Mouse (Mus musculus): Measurements from ENCODE around the gene Zfp563. TPM values are rescaled to one million over a fixed set of nuclear protein-coding genes. Genes with fewer than 3 reads are reported as not detected.

Gene Zfp563
- 0.48 and 0.69 TPM in 2 replicates for polyA plus RNA-seq (2012; rRNA removed)

- no peak for TF ChIP-seq CTCF (IDR thresholded peaks at IDR 0.05; ENCODE audit: extremely low read depth, insufficient read depth, insufficient read length, insufficient replicate concordance)
- TF ChIP-seq POLR2A (IDR thresholded peaks at IDR 0.05; ENCODE audit: low read depth, low read length) = no peak
- H3K4me1 ChIP-seq (ENCODE audit: control insufficient read depth, insufficient read depth, insufficient read length) = 0 out of 2 replicates have a peak, but pooled peaks cover 2% of the 10 kb centered on the region
- peak within 1 kb of the TSS; percentile 72 for H3K4me3 ChIP-seq (ENCODE audit: extremely low read depth, insufficient read depth, insufficient read length)
- H3K27ac ChIP-seq (ENCODE audit: insufficient read depth, low read length) = peak within 1 kb of the TSS; percentile 76
- whole genome bisulfite sequencing = 6% methylated on average over 34 of the region's 34 CpGs
- peak; percentile 77 to 84 for DNase-seq (ENCODE audit: low read depth in 1 of 2, low spot score in 2 of 2)
- H3K27me3 ChIP-seq (ENCODE audit: control insufficient read depth, insufficient read depth, low read length) = no peaks in the 10 kb centered on the region
- H3K36me3 ChIP-seq (ENCODE audit: control insufficient read depth, insufficient read depth, low read length) = no peaks in the 10 kb centered on the region
These were observed at the start of gene Zfp563 for GRCm38 (mm10) chr17:33089220-33089949. Gene Zfp563, plus strand, starts transcription at chr17:33089310.

GRCm38 (mm10) chr17:33058791-33059190 lies 30.3 kb upstream of the Zfp563 start:
- Histone ChIP-seq H3K4me1 (ENCODE audit: control insufficient read depth, insufficient read depth, insufficient read length) (no peaks in the 10 kb centered on the region), H3K36me3 (ENCODE audit: control insufficient read depth, insufficient read depth, low read length) (no peaks in the 10 kb centered on the region), H3K27ac (ENCODE audit: insufficient read depth, low read length) (no peak overlapping the region), H3K4me3 (ENCODE audit: extremely low read depth, insufficient read depth, insufficient read length) (no peak overlapping the region), H3K27me3 (ENCODE audit: control insufficient read depth, insufficient read depth, low read length) (no peaks in the 10 kb centered on the region)
- no peak for DNase-seq (ENCODE audit: low read depth in 1 of 2, low spot score in 2 of 2)
- TF ChIP-seq CTCF (IDR thresholded peaks at IDR 0.05; ENCODE audit: extremely low read depth, insufficient read depth, insufficient read length, insufficient replicate concordance) (no peak), POLR2A (IDR thresholded peaks at IDR 0.05; ENCODE audit: low read depth, low read length) (no peak)
- WGBS = 9% methylated on average over 1 of the region's 1 CpGs

GRCm38 (mm10) chr17:33063001-33063400 lies 26.1 kb upstream of the Zfp563 start:
- DNase-seq (ENCODE audit: low read depth in 1 of 2, low spot score in 2 of 2) = no peak
- TF ChIP-seq CTCF (IDR thresholded peaks at IDR 0.05; ENCODE audit: extremely low read depth, insufficient read depth, insufficient read length, insufficient replicate concordance) (no peak), POLR2A (IDR thresholded peaks at IDR 0.05; ENCODE audit: low read depth, low read length) (no peak)
- no peak overlapping the region for H3K4me3 ChIP-seq (ENCODE audit: extremely low read depth, insufficient read depth, insufficient read length)
- no peaks in the 10 kb centered on the region for H3K4me1 ChIP-seq (ENCODE audit: control insufficient read depth, insufficient read depth, insufficient read length)
- no peak overlapping the region for H3K27ac ChIP-seq (ENCODE audit: insufficient read depth, low read length)
- no peaks in the 10 kb centered on the region for H3K36me3 ChIP-seq (ENCODE audit: control insufficient read depth, insufficient read depth, low read length)
- no peaks in the 10 kb centered on the region for H3K27me3 ChIP-seq (ENCODE audit: control insufficient read depth, insufficient read depth, low read length)
- WGBS = 0% methylated on average over 1 of the region's 1 CpGs

GRCm38 (mm10) chr17:33067958-33068357 lies 21.2 kb upstream of the Zfp563 start, which contains the start of gene 4921501E09Rik:
Gene 4921501E09Rik, minus strand, starts transcription at chr17:33068058.
- no peak for DNase-seq (ENCODE audit: low read depth in 1 of 2, low spot score in 2 of 2)
- Histone ChIP-seq H3K4me3 (ENCODE audit: extremely low read depth, insufficient read depth, insufficient read length) (no peak within 1 kb of the TSS), H3K36me3 (ENCODE audit: control insufficient read depth, insufficient read depth, low read length) (no peaks in the 10 kb centered on the region), H3K4me1 (ENCODE audit: control insufficient read depth, insufficient read depth, insufficient read length) (no peaks in the 10 kb centered on the region), H3K27ac (ENCODE audit: insufficient read depth, low read length) (no peak within 1 kb of the TSS), H3K27me3 (ENCODE audit: control insufficient read depth, insufficient read depth, low read length) (no peaks in the 10 kb centered on the region)
- 61% methylated on average over 1 of the region's 1 CpGs for WGBS
- TF ChIP-seq CTCF (IDR thresholded peaks at IDR 0.05; ENCODE audit: extremely low read depth, insufficient read depth, insufficient read length, insufficient replicate concordance) (no peak), POLR2A (IDR thresholded peaks at IDR 0.05; ENCODE audit: low read depth, low read length) (no peak)

- TF ChIP-seq POLR2A (IDR thresholded peaks at IDR 0.05; ENCODE audit: low read depth, low read length) (no peak), CTCF (IDR thresholded peaks at IDR 0.05; ENCODE audit: extremely low read depth, insufficient read depth, insufficient read length, insufficient replicate concordance) (no peak)
- Histone ChIP-seq H3K4me1 (ENCODE audit: control insufficient read depth, insufficient read depth, insufficient read length) (0 out of 2 replicates have a peak, but pooled peaks cover 2% of the 10 kb centered on the region), H3K27me3 (ENCODE audit: control insufficient read depth, insufficient read depth, low read length) (no peaks in the 10 kb centered on the region), H3K27ac (ENCODE audit: insufficient read depth, low read length) (no peak overlapping the region), H3K36me3 (ENCODE audit: control insufficient read depth, insufficient read depth, low read length) (no peaks in the 10 kb centered on the region), H3K4me3 (ENCODE audit: extremely low read depth, insufficient read depth, insufficient read length) (no peak overlapping the region)
- 94% methylated on average over 1 of the region's 1 CpGs for WGBS
- DNase-seq (ENCODE audit: low read depth in 1 of 2, low spot score in 2 of 2) = no peak
These were observed 2.5 kb downstream of the Zfp563 start for GRCm38 (mm10) chr17:33091630-33092029.

- Histone ChIP-seq H3K27ac (ENCODE audit: insufficient read depth, low read length) (peak overlapping the region; percentile 73), H3K27me3 (ENCODE audit: control insufficient read depth, insufficient read depth, low read length) (no peaks in the 10 kb centered on the region), H3K4me1 (ENCODE audit: control insufficient read depth, insufficient read depth, insufficient read length) (0 out of 2 replicates have a peak, but pooled peaks cover 2% of the 10 kb centered on the region), H3K4me3 (ENCODE audit: extremely low read depth, insufficient read depth, insufficient read length) (peak overlapping the region; percentile 92), H3K36me3 (ENCODE audit: control insufficient read depth, insufficient read depth, low read length) (no peaks in the 10 kb centered on the region)
- TF ChIP-seq POLR2A (IDR thresholded peaks at IDR 0.05; ENCODE audit: low read depth, low read length) = no peak
- TF ChIP-seq CTCF (IDR thresholded peaks at IDR 0.05; ENCODE audit: extremely low read depth, insufficient read depth, insufficient read length, insufficient replicate concordance) = no peak
- 5% methylated on average over 31 of the region's 31 CpGs for WGBS
- DNase-seq (ENCODE audit: low read depth in 1 of 2, low spot score in 2 of 2) = peak; percentile 14 to 61
These were observed 3.5 kb downstream of the Zfp563 start for GRCm38 (mm10) chr17:33092391-33093193.

Data from spleen, adult 2 months (tissue).